Mouse (Mus musculus) kidney, adult 2 months (tissue): ENCODE data around the gene Aldh3b1.

ENCODE experiments used
- CTCF ChIP-seq: fragments of 200-500 bp; conservative IDR thresholded peaks from 2 replicates; pipeline ENCODE4 v1.5.1; 2011; ENCODE audit warnings: low read depth, mild to moderate bottlenecking, control low read depth, low read length, moderate library complexity, mixed read lengths; ENCODE audit not compliant: insufficient read depth, insufficient read length
- POLR2A ChIP-seq: fragments of 200-500 bp; IDR thresholded peaks from one replicate; pipeline ENCODE4 v1.6.1; 2011; ENCODE audit warnings: low read depth, low read length, control low read depth

GRCm38 (mm10) chr19:3922661-3923371 lies 6.8 kb downstream of the Aldh3b1 start:
- TF ChIP-seq CTCF (no peak), POLR2A (no peak)
